Mouse (Mus musculus): Measurements from ENCODE around the gene Gtf2h3.
"Not testable (repeated sequence)": the region's sequence is repeated elsewhere in the genome, so short reads cannot be mapped to it uniquely, and the experiment has no call there.

The Gtf2h3 gene

DNA sequence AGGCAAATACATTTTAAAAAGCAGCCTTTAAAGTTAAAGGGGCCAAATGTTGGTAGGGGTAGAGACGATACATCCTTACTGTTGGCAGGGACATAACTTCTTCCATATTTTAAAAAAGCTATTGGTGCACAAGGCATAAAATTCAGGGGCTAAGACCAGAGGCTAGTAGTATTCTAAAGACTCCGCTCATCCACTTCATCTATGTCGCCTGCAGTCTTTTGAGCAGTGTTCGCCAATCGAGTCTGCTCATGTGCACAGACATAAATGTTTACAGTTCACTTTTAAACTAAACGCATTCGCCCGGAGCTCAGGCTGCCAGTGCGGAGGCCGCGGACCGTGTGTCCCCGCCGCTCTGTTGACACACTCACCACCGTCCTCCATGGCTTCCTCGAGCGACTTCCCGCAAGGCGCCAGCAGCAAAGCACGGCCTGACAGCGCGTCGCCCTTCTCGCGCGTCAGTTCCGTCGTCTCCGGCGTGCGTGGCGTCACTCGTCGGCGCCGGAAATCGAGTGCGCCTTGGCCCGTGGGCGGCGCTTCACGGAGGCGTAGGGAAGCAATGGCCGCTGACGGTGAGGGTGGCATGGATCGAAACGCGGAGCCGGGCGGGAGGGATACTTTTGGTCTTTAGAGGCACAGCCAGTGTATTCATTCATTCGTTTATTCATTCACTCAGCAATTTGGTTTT, at the start of gene Gtf2h3, which contains the start of gene Eif2b1:
TSS of gene Gtf2h3 (plus strand) at position 508 of the 685 bp plus-strand sequence.
TSS of gene Eif2b1 (minus strand) at position 499 of the 685 bp plus-strand sequence.
- DNase-seq (ENCODE audit: low spot score): peak; percentile 83

DNA sequence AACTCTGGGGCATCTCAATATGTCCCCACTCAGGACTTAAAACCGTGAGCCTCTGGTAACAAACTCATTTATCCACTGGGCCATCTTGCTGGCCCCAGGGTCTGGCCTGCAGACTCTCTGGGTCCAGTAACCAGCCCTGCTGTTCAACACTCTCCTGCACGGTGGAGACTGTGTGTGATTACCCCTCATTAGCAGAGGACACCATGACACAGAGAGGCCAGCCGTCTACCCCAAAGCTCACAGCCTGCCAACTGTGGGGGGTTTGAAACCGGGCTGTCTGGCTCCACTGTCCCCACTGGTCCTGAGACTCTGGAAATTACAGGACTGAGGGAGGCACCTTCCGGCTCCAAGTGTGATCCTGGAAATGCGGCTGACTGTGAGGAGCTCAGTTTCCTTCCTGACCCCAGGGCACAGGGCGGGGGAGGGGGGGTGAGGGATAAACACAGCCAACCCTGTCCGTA, 49.7 kb upstream of the Gtf2h3 start:
- DNase-seq (ENCODE audit: low spot score): no peak

DNA sequence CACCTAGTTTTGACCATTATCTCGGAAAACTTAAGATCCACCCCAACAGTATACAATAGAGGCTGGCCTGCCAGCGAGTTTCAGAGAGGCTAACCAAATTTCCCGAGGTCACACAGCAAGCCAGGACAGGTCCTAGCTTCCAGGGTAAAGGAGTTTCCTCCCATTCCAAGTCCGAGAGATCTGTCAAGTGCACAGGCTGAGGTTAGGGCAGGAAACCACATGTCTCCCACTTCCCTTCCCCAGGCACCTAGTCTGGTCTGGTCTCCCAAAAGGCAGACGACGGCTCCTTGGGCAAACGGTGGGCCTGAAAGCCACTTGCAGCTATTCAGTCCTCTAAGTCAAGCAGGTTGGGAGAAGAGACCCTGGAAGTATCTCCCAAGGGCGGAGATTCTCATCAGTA, 49.2 kb upstream of the Gtf2h3 start:
- no peak for DNase-seq (ENCODE audit: low spot score)

DNA sequence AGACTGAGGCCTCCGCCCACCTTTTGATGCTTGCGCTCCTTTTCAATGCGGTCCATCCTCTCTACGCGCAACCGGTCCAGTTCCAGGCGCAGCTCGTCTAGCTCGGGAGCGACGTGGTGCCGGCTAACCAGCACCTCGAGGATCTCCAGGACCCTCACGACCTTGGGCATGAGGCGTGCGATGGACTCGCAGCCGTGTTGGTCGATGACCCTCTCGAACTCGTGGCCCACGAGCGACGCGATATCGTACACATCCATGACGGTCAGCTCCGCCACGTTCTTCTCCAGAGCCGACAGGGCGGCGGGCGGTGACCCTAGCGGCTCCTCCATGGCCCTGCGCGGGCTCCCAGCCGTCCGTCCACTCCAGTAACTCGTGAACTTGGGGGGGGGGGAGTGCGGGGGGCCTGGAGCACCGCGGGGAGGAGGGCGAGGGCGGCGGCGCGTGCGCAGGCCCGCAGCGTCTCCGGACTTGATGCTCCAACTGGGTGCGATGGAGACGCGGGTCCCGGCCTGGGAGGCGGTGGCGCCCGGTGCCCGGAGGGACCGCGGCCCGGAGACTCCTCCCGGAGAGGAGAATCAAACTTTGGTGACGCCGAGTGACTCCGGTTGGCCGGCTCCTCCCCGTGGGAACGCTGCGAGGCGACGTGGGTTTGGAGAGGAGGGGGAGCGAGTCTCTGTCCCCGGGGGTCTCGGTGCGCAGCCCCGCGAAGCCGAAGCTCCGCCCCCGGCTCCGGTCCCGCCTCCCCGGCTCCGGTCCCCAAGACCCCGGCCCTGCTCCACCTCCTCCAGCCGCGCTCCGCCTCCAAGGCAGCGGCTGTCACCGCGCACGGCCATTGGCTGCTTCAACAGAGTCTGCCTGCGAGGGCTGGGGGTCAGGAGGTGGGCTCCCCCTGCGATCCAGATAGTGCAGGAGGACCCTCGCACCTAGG, 48.0 kb upstream of the Gtf2h3 start, which contains the start of gene Rilpl1:
TSS of gene Rilpl1 (minus strand) at position 737 of the 928 bp plus-strand sequence.
- no peak for DNase-seq (ENCODE audit: low spot score)

DNA sequence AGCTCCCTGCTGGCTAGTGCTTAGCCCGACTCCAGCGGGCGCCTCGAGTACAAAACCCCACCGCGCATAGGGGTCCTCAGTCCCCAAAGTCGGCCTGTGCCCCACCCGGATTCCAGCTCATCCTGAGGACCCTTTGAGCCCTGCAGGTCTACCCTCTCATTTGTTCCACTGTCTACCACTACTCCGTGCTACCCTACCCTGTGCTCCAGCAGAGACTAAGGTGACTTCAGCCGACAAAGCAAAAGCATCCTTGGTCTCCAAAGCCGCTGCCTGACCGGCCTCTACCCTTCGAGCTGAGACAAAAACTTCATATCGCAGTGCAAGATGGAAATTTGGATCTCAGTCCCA, 47.4 kb upstream of the Gtf2h3 start:
- DNase-seq (ENCODE audit: low spot score): no peak

DNA sequence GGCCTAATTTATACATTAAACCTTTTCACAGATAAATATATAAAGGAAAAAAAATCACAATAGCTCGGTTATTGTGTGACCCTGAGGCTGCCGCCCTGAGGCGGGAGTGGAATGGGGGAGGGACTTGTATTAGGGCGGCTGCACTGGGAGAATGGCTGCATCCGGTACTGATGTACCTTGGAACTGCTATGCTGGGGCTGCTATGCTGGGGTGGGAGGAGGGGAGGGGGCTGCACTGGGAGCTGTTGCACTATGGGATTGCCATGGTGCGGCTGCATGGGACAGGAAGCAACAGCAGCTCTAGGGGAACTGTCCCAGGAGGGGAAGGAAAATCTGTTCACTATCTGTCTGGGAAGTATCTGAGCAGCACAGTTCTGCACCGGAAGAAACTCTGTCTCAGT, 46.5 kb upstream of the Gtf2h3 start:
- no peak for DNase-seq (ENCODE audit: low spot score)

DNA sequence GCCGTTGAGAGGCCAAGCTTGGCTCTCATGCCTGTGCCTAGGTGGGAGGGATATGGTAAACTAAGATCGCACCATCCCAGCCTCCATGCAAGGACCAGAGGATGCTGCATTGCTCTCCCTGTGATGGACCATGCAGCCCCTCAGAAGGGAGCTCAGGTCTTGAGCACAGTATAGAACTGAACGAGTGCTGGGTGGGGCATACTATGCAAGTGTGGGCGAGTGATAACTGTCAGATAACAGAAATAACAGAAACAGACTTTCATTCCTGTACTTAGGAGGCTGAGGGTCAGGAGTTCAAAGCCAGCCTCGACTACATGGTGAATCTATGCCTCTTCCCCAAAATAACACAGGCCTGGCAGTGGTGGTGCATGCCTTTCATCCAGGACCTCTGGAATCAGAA, 43.9 kb upstream of the Gtf2h3 start:
- no peak for DNase-seq (ENCODE audit: low spot score)

DNA sequence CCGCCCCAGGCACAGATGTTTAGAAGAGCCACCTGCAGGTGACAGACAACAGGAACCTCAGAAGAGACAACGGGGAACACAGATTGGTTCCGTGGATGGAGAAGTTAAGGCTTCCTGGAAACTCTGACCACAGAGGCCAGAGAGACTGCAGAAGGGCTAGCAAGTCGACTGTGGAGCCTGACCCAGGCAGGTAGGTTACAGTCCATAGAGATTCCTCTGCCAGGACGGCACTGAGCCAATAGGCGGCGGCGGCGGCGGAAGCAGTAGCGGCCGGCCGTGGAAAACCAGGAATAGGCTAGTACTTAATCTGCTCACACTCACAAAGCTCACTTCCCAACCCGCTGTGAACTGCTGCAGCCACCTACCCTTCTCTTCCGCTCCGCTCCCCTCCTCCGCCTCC, 42.2 kb upstream of the Gtf2h3 start:
- DNase-seq (ENCODE audit: low spot score): no peak

DNA sequence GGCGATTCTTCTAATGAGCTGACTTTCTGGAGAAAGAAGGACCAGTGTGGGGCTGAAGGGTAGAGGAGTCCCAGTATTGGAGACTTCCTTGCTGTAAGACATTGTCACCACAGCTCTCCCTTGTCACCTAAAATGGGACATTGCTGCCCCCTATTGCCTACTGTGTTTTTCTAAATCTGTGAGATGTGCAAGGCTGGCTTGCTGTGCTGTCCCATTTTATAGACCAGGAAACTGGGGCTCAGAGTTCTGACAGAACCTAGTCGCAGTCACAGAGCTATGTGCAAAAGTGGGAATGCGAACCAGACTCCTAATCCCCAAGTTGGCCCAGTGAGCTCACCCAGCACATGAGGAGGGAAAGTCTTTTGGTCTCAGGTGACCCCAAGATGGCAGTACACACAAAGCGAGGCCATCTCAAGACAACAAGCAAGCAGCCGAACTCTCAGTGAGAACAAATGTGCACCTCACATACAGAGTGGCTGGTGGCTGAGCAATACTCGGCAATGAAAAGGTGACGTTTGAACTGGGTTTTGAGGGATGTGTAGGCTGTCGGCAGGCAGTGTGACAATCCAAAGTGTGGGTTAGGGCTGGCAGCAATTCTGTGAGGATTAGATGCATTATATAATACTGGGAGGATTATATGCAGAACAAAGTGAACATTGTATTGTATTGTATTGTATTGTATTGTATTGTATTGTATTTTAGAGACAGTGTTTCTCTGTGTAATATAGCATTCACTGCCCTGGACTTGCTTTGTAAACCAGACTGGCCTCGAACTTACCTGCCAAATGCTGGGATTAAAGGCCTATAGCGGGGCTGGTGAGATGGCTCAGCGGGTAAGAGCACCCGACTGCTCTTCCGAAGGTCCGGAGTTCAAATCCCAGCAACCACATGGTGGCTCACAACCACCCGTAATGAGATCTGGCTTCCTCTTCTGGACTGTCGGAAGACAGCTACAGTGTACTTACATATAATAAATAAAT, 39.8 kb upstream of the Gtf2h3 start:
- DNase-seq (ENCODE audit: low spot score): no peak

DNA sequence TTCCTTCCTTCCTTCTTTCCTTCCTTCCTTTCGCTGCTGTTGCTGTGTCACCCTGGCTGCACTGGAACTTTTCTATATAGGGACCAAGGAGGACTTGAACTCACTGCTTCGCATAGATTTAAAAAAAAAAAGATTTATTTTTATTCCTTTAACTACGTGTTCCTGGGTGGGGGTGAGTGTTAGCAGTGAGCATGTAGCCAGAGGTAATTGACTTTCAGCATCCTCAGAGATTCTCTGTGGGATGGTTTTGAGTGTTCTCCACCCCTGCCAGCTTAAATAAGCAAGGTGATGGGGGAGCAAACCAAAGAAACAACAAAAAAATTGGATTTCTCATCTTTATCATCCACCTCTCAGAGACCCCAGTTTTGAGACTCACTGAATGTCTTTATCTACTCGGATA, 39.0 kb upstream of the Gtf2h3 start:
- no peak for DNase-seq (ENCODE audit: low spot score)

DNA sequence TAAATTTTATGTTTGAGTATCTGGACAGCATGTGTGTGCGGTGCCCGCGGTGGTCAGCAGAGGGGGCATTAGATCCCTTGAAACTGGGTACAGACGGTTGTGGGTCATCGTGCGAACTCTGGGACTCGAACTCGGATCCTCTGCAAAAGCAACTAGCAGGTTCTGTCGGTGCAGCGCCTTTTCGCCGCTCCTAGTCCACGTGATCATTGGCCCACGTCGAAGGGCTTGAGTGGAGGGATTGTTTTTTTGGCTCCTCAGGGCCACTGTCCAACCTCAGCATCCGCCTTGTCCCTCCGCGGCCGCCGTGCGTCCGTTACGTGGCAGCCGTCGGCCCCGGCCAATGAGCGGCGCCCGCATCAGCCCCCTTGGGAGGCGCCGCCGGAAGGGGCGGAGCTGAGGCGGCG, 38.6 kb upstream of the Gtf2h3 start, which contains the start of gene Tmed2:
TSS of gene Tmed2 (plus strand) at position 313 of the 404 bp plus-strand sequence.
- DNase-seq (ENCODE audit: low spot score): peak; percentile 72

DNA sequence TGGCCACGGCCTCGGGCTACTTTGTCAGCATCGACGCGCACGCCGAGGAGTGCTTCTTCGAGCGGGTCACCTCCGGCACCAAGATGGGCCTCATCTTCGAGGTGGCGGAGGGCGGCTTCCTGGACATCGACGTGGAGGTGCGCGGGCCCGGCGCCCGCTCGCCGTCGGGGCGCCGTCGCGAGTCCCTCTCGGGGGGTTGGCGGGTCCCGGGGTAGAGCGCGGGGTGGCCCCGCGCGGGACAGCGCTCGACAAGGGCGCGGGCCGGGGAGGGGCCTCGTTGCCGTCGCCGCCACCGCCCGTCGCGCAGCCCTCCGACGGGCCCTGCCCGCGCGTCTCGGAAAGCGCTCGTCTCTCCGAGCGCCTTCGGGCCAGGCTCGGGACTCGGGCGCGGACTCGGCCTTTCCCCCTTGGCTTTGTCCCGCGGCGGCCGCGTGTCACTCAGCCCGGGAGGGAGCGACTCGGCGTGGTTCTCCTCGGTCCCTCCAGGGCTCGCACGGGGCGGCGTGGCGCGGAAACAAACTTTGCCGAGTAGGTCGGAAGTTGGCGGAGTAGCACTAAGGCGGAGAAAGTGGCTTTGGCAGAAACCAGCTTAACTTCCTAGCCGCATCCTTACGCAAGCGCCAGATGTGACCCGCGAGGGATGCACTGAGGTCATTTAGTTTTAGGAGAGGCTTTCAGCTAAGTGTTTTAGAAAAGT, 37.9 kb upstream of the Gtf2h3 start:
- peak; percentile 48 for DNase-seq (ENCODE audit: low spot score)

DNA sequence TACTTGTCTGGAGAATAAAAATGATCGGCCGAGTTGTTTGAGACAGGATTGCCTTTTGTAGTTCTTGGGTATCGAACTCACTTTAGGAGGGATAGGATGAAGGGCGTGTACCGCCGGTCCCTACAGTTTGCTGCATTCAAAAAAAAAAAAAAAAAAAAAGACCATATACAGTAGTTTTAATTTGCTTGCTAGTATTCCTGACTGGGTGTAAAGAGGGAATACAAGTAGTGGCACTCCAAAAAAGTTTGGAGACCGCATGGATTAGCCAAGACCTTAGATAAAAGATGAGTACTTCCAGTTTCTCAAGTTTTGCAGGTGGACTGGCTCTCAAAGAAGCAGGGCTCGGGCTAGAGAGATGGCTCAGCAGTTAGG, 37.4 kb upstream of the Gtf2h3 start:
- DNase-seq (ENCODE audit: low spot score): no peak

DNA sequence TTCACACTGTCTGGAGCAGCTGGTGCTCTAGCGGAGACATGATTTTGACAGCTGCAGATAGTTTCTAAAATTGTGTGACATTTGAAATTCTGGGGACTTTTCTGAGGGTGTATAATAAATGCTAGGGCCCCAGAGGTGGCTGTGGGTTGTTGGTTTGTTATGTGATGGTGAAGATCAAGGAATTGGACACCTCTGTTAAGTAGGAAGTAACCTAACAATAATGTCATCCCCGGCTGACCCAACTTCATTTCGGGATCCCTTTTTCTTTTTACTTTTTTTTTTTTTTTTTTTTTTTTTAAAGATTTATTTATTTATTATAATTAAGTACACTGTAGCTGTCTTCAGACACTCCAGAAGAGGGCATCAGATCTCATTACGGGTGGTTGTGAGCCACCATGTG, 28.2 kb upstream of the Gtf2h3 start:
- not testable (repeated sequence) for DNase-seq (ENCODE audit: low spot score)

DNA sequence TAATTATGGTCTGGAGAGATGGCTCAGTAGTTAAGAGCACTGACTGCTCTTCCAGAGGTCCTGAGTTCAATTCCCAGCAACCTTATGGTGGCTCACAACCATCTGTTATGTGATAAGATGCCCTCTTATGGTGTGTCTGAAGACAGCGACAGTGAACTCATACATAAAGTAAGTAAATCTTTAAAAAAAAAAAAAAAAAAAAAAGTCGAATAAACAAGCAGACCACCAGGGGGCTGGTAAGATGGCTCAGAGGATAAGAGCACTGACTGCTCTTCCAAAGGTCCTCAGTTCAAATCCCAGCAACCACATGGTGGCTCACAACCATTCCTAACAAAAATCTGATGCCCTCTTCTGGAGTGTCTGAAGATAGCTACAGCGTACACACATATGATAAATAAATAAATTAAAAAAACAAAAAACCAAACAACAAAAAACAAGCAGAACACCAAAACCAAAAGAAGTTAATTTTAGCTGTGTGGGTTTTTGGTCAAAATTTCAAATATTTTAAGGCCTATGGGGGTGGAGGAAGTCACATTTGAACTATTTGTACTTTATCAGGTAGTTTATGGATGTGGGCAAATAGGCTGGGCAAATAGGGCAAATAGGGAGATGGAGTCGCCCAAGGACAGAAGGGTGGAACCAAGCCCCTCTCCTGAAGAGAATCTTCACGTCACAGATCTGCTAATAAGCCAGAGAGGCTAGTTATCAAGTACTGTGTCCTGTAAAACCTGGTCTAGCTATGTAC, 27.4 kb upstream of the Gtf2h3 start:
- not testable (repeated sequence) for DNase-seq (ENCODE audit: low spot score)

DNA sequence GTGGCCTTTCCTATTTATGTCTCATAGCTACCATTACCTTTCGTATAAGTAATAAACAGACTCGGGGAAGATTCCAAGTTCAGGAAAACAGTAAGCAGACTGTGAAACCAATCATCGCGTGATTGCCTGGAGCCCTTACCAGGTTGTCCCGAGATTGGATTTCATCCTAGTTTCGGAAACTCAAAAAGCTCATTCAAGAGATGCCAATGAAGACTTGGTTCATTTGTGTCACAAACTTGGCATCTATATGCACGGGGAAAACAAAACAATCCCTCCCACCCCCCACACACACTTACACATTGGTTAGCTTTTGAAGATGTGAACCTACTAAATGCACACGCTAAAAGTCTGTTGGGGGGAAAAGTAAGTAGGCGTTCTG, 26.9 kb upstream of the Gtf2h3 start:
- no peak for DNase-seq (ENCODE audit: low spot score)

DNA sequence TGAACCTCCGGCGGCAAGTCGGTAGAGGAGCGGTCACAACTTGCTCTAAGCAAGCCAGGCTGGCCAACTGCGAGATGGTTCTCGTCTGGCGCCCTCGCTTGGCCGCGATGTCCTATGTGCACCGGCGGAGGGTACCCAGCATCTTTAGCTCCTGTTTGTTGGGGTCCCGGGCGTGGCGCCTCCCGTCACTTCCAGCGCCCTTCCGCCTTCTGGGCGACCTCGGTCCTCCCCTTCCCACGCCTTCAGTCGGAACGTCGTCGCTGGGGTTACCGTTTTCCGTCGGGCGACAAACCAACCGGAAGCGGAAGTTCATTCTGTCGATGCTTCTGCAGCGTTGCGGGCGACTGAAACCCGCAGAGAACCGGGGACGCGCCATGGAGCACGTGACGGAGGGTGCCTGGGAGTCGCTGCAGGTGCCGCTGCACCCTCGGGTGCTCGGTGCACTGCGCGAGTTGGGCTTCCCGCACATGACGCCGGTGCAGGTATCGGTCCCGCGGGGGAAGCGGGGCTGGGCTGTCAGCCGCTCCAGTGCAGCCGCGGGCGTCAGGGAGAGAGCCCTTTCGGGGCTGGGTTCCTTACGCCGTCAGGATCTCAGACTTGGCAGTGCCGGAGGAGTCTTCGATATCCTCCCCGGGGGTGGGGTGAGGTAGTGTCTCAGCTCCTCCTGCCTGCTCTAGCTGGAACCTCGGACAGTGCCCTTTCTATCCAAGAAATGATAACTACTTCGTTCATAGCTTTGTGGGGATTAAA, 26.2 kb upstream of the Gtf2h3 start, which contains the start of gene Ddx55:
TSS of gene Ddx55 (plus strand) at position 307 of the 750 bp plus-strand sequence.
- DNase-seq (ENCODE audit: low spot score): peak; percentile 67

DNA sequence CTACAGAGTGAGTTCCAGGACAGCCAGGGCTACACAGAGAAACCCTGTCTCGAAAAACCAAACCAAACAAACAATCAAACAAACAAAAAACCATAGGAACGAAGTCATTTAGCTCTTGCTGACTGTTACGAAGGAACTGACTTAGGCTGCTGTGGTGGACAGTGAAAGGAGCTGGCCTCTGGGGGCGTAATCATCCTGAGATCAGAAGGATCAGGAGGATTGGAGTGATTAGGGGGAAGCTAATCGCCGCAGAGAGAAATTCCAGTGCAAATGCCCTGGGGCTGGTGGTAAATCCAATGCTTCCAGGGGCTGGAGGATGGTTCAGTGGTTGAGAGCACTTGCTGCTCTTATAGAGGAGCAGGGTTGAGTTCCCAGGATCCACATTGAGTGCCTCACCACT, 25.3 kb upstream of the Gtf2h3 start:
- DNase-seq (ENCODE audit: low spot score): no peak

DNA sequence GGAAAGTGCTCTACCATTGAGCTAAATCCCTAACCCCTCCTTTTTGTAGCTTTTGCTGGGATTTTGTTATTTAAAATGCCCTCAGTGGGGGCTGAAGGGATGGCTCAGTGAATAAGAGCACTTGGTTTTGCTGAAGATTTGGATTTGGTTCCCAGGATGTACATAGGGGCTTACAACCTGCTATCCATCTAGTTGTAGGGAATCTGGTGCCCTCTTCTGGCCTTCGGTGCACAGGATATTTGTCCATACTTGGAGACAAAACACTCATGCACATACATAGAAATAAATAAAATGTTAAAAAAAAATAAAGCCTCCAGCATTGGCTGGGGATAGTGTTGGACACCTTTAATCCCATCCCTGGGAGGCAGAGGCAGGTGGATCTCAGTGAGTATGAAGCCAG, 23.8 kb upstream of the Gtf2h3 start:
- DNase-seq (ENCODE audit: low spot score): no peak

DNA sequence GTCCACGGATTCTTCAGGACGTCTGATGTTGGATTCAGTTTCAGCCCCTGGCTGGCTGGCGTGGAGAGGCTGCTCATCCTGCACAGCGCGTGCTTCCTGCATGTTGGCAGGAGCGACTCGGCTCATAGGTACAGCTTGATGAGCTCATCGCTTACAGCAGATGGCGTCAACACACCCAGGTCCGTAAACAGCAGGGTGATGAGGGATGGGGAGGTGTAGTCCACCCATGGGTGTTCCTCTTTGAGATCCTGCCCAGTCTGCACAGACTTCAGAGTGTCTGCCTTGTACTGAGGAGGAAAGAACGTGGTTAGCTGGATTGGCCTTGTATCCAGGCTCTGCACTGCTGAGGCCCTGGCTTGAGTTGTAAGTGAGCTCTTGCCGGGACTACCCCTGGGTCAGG, 7.9 kb upstream of the Gtf2h3 start:
- no peak for DNase-seq (ENCODE audit: low spot score)

Data from urinary bladder, postnatal 10 days (tissue).